ENCODE assay signal across 19 mouse cellular contexts in the genomic region with DNA sequence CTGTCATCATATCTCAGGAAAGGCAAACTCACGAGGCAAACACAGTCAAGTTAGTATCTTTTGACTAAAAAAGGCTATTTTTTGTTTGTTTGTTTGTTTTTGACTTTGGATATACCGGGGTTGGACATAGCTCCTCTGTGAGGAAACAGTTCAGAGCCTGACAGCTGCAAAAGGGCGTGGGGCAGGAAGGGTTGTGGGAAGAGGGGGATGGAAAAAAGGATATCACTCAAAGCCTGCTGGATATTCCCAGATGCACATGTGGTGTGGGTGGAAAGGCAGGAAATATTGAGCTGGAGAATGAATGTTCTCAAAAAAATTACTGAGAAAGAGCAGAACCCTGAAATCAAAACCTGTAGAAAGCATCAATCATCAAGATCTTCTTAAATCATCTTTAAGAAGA.
DNase-seq lines count a peak whose midpoint lies in the region; ATAC-seq lines count a peak whose summit lies in the region.
"Had no signal": no experiment of that assay in that cellular context is flagged by ENCODE, and none has a peak within 500 bp of the region (broad histone marks: within the 10 kb centered on the region; RNA-seq: fewer than 3 reads in every experiment).

No protein-coding gene starts in this region.

- ATAC-seq in monocyte, adult 5-6 weeks (replicated peaks; ENCODE audit: insufficient number of reproducible peaks, low FRiP score, low TSS enrichment, poor library complexity, severe bottlenecking), result no peak
- ATAC-seq: forebrain, embryonic 15.5 days; hindbrain, embryonic 16.5 days had no signal

- DNase-seq in gastrocnemius, adult 18-20 months (ENCODE audit: low spot score), result peak; percentile 63
- no peak for DNase-seq in gastrocnemius, postnatal 10 days
- peak; percentile 14 for DNase-seq in kidney, postnatal 10 days
- DNase-seq in kidney, adult 9 months, result no peak
- DNase-seq in heart, adult 8-10 months (ENCODE audit: low spot score), result peak; percentile 56
- DNase-seq in heart, postnatal 4 days, result peak; percentile 13
- no peak for DNase-seq in kidney, adult 18-20 months
- DNase-seq: adrenal gland, adult 8-10 months; cerebellum, adult 8-10 months; cerebellum, postnatal 25 days; kidney, postnatal 25 days; lung, postnatal 10 days; midbrain, embryonic 14.5 days; right cerebral cortex, adult 18-20 months; thymus, adult 18-20 months; thymus, postnatal 25 days had no signal

Comparison
In these comparisons a context has a peak if more than half of its experiments do, and no peak if none do; other contexts are left out.
1. DNase-seq: peak in gastrocnemius, adult 18-20 months (single experiment), kidney, postnatal 10 days (single experiment), heart, adult 8-10 months (single experiment) and heart, postnatal 4 days (single experiment); none in gastrocnemius, postnatal 10 days (single experiment), kidney, adult 9 months (single experiment) and kidney, adult 18-20 months (single experiment).